Mouse (Mus musculus): Measurements from ENCODE around the gene 4930474N05Rik. TPM values are rescaled to one million over a fixed set of nuclear protein-coding genes. Genes with fewer than 3 reads are reported as not detected.

4930474N05Rik gene
- not detected in 2 replicates for polyA plus RNA-seq (2012; rRNA removed)

- DNase-seq (ENCODE audit: low read depth), result no peak
These were observed at the start of gene 4930474N05Rik for GRCm38 (mm10) chr14:36094617-36095016. Gene 4930474N05Rik (plus strand): TSS chr14:36094917.

- no peak for DNase-seq (ENCODE audit: low read depth)
These were observed 45.8 kb upstream of the 4930474N05Rik start for GRCm38 (mm10) chr14:36048746-36049391.

- DNase-seq (ENCODE audit: low read depth), result no peak
These were observed 41.4 kb upstream of the 4930474N05Rik start for GRCm38 (mm10) chr14:36053281-36053680.

- no peak for DNase-seq (ENCODE audit: low read depth)
These were observed 3.8 kb downstream of the 4930474N05Rik start for GRCm38 (mm10) chr14:36098528-36098927.

GRCm38 (mm10) chr14:36099647-36100046 lies 4.9 kb downstream of the 4930474N05Rik start:
- no peak for DNase-seq (ENCODE audit: low read depth)

- DNase-seq (ENCODE audit: low read depth), result no peak
These were observed 6.0 kb downstream of the 4930474N05Rik start for GRCm38 (mm10) chr14:36100731-36101130.

GRCm38 (mm10) chr14:36114481-36114880 lies 19.8 kb downstream of the 4930474N05Rik start:
- no peak for DNase-seq (ENCODE audit: low read depth)

GRCm38 (mm10) chr14:36123775-36124335 lies 29.1 kb downstream of the 4930474N05Rik start:
- DNase-seq (ENCODE audit: low read depth), result no peak

- no peak for DNase-seq (ENCODE audit: low read depth)
These were observed 41.0 kb downstream of the 4930474N05Rik start for GRCm38 (mm10) chr14:36135749-36136148.

- no peak for DNase-seq (ENCODE audit: low read depth)
These were observed 43.0 kb downstream of the 4930474N05Rik start for GRCm38 (mm10) chr14:36137696-36138095.

GRCm38 (mm10) chr14:36145261-36145660 lies 50.5 kb downstream of the 4930474N05Rik start:
- no peak for DNase-seq (ENCODE audit: low read depth)
